Mouse (Mus musculus) embryonic stem cell, embryonic (primary cell): Measurements from ENCODE around the gene Rab11fip3.

Source experiments
- CTCF ChIA-PET, 4 experiments: fragments of 300-600 bp in 2 of 4; fragments of 350-600 bp in 2 of 4; sonication (Branson Sonifier 250); formaldehyde crosslinking; loops; one replicate each; lab custom pipeline; 2022; ENCODE audit warnings: inconsistent platforms in 2 of 4; lab: Charles Lee
- POLR2A ChIA-PET, 4 experiments: fragments of 300-600 bp in 2 of 4; fragments of 350-600 bp in 2 of 4; sonication (Branson Sonifier 250); formaldehyde crosslinking; loops; one replicate each; lab custom pipeline; 2022; ENCODE audit warnings: antibody characterized with exemption in 4 of 4, inconsistent platforms in 1 of 4; lab: Charles Lee

Rab11fip3 gene

GRCm38 (mm10) chr17:26057787-26058567, 11.4 kb downstream of the Rab11fip3 start:
- ChIA-PET POLR2A (interaction anchor here in 3 of 4 experiments (0.6 to 10.8 kb wide), 9 partner anchors 8 to 1752 kb away, joined by 3 to 79 read pairs (median 4); partner anchors contain the start of genes Rab11fip3 (in 2 of the 3) and Nme4 (in 1 of the 3)), CTCF (interaction anchor here in 2 of 4 experiments (0.5 to 2.0 kb wide), 4 partner anchors 10 to 48 kb away, joined by 3 to 5 read pairs (median 4); no protein-coding TSS in a partner anchor)

DNA sequence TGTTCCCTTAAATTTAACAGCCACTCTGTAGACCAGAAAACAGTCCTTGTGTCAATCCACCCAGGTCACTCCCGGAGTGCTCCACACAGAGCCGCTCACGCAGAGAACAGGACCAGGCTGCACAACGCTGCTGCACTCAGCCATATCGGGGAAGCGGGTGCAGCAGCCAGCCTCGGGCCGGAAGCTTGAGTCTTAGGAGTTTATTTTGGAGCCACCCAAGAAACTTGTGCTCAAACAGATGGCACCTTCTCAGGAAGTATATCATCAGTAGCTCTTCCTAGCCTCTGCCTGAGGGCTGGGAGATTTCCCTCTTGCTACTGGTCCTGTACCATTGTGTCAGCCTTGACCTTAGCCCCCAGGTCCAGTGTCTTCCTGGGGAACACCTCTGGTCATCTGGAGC, 12.1 kb downstream of the Rab11fip3 start:
- ChIA-PET CTCF (interaction anchor here in 3 of 4 experiments (0.6 to 2.0 kb wide), 8 partner anchors 10 to 174 kb away, joined by 3 to 16 read pairs (median 3); no protein-coding TSS in a partner anchor), POLR2A (interaction anchor here in 3 of 4 experiments (0.5 to 10.8 kb wide), 10 partner anchors 9 to 871 kb away, joined by 3 to 79 read pairs (median 4); partner anchors contain the start of genes Rab11fip3 (in 2 of the 3) and Nme4 (in 1 of the 3))

DNA sequence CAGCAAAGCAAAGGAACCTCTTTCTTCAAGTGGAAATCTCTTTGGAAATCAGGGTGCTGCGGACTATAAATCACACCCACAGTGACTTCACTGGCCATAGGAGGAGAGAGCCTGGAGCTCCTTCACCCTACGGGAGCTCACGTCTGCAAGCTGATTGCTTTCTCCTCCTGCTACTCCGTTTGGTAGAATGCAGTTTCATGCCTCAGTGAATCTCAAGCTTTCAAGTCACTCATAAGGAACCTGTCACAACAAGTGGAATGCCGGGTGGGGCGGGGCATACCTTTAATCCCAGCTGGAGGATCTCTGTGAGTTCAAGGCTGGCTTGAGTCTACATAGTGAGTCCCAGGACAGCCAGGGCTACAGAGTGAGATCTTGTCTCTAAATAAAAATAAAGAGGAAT, 14.2 kb downstream of the Rab11fip3 start:
- CTCF ChIA-PET, result interaction anchor here in 2 of 4 experiments (0.6 to 2.8 kb wide), 3 partner anchors 35 to 213 kb away, joined by 5 to 7 read pairs (median 5); partner anchors contain the start of gene Decr2 (in 1 of the 2)
- POLR2A ChIA-PET, result interaction anchor here in 3 of 4 experiments (0.9 to 10.8 kb wide), 10 partner anchors 9 to 69 kb away, joined by 3 to 79 read pairs (median 4); partner anchors contain the start of genes Rab11fip3 (in 2 of the 3), Capn15 (in 1 of the 3) and Decr2 (in 1 of the 3)

- ChIA-PET CTCF (interaction anchor here (0.5 to 2.8 kb wide), 15 partner anchors 13 to 214 kb away, joined by 3 to 16 read pairs (median 5); partner anchors contain the start of gene Decr2 (in 2 of the 4)), POLR2A (interaction anchor here in 3 of 4 experiments (1.0 to 10.8 kb wide), 14 partner anchors 9 to 69 kb away, joined by 3 to 79 read pairs (median 4); partner anchors contain the start of genes Rab11fip3 (in 3 of the 3), Capn15 (in 2 of the 3) and Decr2 (in 1 of the 3))
These were observed 15.1 kb downstream of the Rab11fip3 start for GRCm38 (mm10) chr17:26054133-26054845.

- POLR2A ChIA-PET, result interaction anchor here in 2 of 4 experiments (0.8 to 10.8 kb wide), 6 partner anchors 10 to 35 kb away, joined by 3 to 79 read pairs (median 4); partner anchors contain the start of gene Rab11fip3 (in 2 of the 2)
- CTCF ChIA-PET, result interaction anchor here in 3 of 4 experiments (0.6 to 2.8 kb wide), 5 partner anchors 11 to 1908 kb away, joined by 3 to 7 read pairs (median 6); partner anchors contain the start of gene Decr2 (in 1 of the 3)
These were observed 16.6 kb downstream of the Rab11fip3 start for GRCm38 (mm10) chr17:26052706-26053105.

DNA sequence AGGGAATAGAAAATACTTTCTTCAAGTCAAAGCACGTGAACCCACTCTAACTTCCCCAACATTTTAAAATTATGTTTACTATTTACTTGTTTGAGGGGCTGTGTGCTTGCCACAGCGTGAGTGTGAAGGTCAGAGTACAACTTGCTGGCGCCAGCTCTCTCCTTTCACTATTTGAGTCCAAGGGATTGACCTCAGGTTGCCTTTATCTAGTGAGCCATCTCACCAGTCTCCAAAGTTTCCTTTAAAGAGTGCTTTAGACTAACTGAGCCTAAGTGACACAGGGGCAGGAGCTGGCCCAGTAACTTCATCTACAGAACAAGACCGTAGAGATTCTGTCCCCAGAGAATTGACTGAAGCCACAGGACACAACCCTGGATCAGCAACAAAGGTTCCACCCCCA, 17.3 kb downstream of the Rab11fip3 start:
- ChIA-PET POLR2A (interaction anchor here in 2 of 4 experiments (1.2 to 10.8 kb wide), 5 partner anchors 8 to 35 kb away, joined by 3 to 79 read pairs (median 4); partner anchors contain the start of gene Rab11fip3 (in 1 of the 2)), CTCF (interaction anchor here in 2 of 4 experiments (0.6 to 1.2 kb wide), 2 partner anchors 11 to 38 kb away, joined by 3 to 5 read pairs; partner anchors contain the start of gene Decr2 (in 1 of the 2))

DNA sequence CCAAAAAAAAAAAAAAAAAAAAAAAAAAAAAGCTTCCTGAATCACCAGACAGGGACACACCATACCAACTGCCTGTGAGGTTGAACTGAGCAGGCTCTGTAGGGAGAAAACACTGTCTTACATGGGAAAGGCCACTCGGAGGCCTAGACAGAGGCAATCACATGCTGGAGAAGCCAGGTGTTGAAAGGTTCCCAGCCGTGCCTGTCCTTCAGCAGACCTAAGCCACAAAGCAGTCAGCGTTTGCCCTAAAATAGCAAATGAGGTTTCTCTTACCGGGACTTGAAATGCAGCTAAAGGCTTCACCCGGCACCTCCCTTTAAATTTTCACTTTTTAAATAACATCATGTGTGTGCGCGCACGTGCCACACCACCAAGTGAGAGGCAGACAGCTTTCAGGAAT, 21.2 kb downstream of the Rab11fip3 start:
- CTCF ChIA-PET, result interaction anchor here in 3 of 4 experiments (0.6 to 1.2 kb wide), 3 partner anchors 11 to 169 kb away, joined by 3 to 4 read pairs (median 3); no protein-coding TSS in a partner anchor
- POLR2A ChIA-PET, result interaction anchor here in 2 of 4 experiments (0.6 to 2.3 kb wide), 9 partner anchors 9 to 903 kb away, joined by 3 to 8 read pairs (median 4); partner anchors contain the start of genes Luc7l (in 1 of the 2) and Rab11fip3 (in 1 of the 2)

GRCm38 (mm10) chr17:26046253-26046997, 22.9 kb downstream of the Rab11fip3 start:
- POLR2A ChIA-PET, result interaction anchor here in 3 of 4 experiments (0.5 to 2.3 kb wide), 4 partner anchors 8 to 497 kb away, joined by 3 to 7 read pairs (median 4); no protein-coding TSS in a partner anchor

DNA sequence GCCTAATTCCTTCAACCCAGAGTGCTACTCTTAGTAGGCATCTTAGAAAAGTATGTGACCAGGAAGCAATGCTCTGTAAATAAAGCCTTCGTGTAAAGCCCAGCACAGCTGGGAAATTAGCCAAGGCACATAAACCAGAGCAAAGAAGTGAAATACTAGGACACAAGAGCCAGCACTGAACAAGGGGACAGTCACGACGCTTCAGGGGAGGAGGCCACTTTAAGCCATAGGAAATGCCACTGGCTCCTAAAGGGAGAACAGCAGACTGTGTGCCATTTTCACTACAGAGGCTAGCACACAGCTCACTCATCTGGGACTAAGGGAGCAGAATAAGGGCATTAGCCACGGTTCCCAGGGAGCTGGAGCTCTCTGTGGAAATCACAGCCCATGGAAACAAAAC, 24.1 kb downstream of the Rab11fip3 start:
- ChIA-PET CTCF (interaction anchor here in 2 of 4 experiments (0.5 to 0.6 kb wide), 2 partner anchors 17 to 36 kb away, joined by 3 to 4 read pairs; no protein-coding TSS in a partner anchor), POLR2A (interaction anchor here in 1 of 4 experiments (1.5 kb wide), 1 partner anchor 9 kb away, joined by 3 read pairs; no protein-coding TSS in a partner anchor)

More at GRCm38 (mm10) chr17:26046253-26046997, 22.9 kb downstream of the Rab11fip3 start:
- CTCF ChIA-PET, result interaction anchor here in 1 of 4 experiments (0.6 kb wide), 1 partner anchor 15 kb away, joined by 3 read pairs; no protein-coding TSS in a partner anchor

- POLR2A ChIA-PET, result interaction anchor here in 1 of 4 experiments (1.6 kb wide), 1 partner anchor 26 kb away, joined by 5 read pairs; the partner anchor contains the start of gene Rab11fip3
These were observed 26.1 kb downstream of the Rab11fip3 start for GRCm38 (mm10) chr17:26043249-26043636.

GRCm38 (mm10) chr17:26042599-26043248, 26.6 kb downstream of the Rab11fip3 start:
- CTCF ChIA-PET, result interaction anchor here in 3 of 4 experiments (0.9 to 1.1 kb wide), 3 partner anchors 31 to 33 kb away, joined by 3 read pairs; no protein-coding TSS in a partner anchor

More at GRCm38 (mm10) chr17:26043249-26043636, 26.1 kb downstream of the Rab11fip3 start:
- CTCF ChIA-PET, result interaction anchor here in 3 of 4 experiments (0.9 to 1.1 kb wide), 3 partner anchors 31 to 33 kb away, joined by 3 read pairs; no protein-coding TSS in a partner anchor

GRCm38 (mm10) chr17:26041111-26041802, 28.1 kb downstream of the Rab11fip3 start:
- POLR2A ChIA-PET, result interaction anchor here in 3 of 4 experiments (0.6 to 2.0 kb wide), 21 partner anchors 8 to 101 kb away, joined by 3 to 10 read pairs (median 3); partner anchors contain the start of genes Capn15 (in 1 of the 3), Decr2 (in 1 of the 3) and Rab11fip3 (in 1 of the 3)
- CTCF ChIA-PET, result interaction anchor here (0.5 to 2.0 kb wide), 66 partner anchors 9 to 1714 kb away, joined by 3 to 22 read pairs (median 4); partner anchors contain the start of genes Decr2 (in 4 of the 4), Rab11fip3 (in 2 of the 4), AC134908.4 (in 1 of the 4) and Capn15 (in 1 of the 4)

More at GRCm38 (mm10) chr17:26042599-26043248, 26.6 kb downstream of the Rab11fip3 start:
- POLR2A ChIA-PET, result interaction anchor here in 2 of 4 experiments (1.0 to 2.0 kb wide), 3 partner anchors 12 to 26 kb away, joined by 3 to 7 read pairs (median 5); partner anchors contain the start of gene Rab11fip3 (in 1 of the 2)

GRCm38 (mm10) chr17:26040711-26041110, 28.6 kb downstream of the Rab11fip3 start:
- POLR2A ChIA-PET, result interaction anchor here in 2 of 4 experiments (0.7 to 2.0 kb wide), 12 partner anchors 8 to 55 kb away, joined by 3 to 10 read pairs (median 4); partner anchors contain the start of genes Capn15 (in 1 of the 2) and Decr2 (in 1 of the 2)
- CTCF ChIA-PET, result interaction anchor here (0.6 to 2.0 kb wide), 40 partner anchors 8 to 675 kb away, joined by 3 to 22 read pairs (median 5); partner anchors contain the start of genes Decr2 (in 3 of the 4), AC134908.4 (in 1 of the 4), Chtf18 (in 1 of the 4) and Crebrf (in 1 of the 4)

DNA sequence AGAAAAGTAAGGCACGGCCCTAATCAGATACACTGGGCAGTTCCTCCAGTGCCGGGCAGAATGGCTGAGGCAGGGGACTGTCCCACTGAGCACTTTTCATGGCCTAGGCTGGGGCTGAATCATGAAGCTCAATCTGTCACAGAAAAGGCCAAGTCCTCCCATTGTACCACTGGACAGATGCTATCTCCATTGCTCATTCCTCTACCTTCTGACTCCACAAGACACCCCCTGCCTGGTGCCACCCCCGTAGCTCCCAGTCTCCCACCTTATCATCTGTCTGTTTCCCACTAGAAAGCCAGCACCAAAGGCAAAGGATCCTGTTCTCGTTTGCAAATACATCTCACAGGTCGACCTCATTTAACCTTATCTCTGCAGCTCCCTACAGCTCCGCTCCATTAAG, 37.3 kb downstream of the Rab11fip3 start:
- CTCF ChIA-PET, result interaction anchor here (0.5 to 1.6 kb wide), 11 partner anchors 9 to 199 kb away, joined by 4 to 8 read pairs (median 4); no protein-coding TSS in a partner anchor
- POLR2A ChIA-PET, result interaction anchor here in 2 of 4 experiments (0.7 to 1.6 kb wide), 6 partner anchors 9 to 164 kb away, joined by 3 to 8 read pairs (median 3); partner anchors contain the start of gene Rab11fip3 (in 1 of the 2)
